Mouse (Mus musculus) adrenal gland, postnatal 10 days (tissue): Measurements from ENCODE around the gene Adra1b. TPM values are rescaled to one million over a fixed set of nuclear protein-coding genes. Genes with fewer than 3 reads are reported as not detected.

Experiments used
- DNase-seq: peaks from one replicate; pipeline ENCODE4 v3.0.0; 2021; ENCODE audit warnings: mixed read lengths
- total RNA-seq, 2 experiments: library from RNA; stranded (reverse); gene quantifications; 2 replicates each; pipeline ENCODE4 v1.2.3; 2021

The Adra1b gene
- total RNA-seq, 2 experiments from 2014 or later, result 3.7 to 7.3 TPM

DNA sequence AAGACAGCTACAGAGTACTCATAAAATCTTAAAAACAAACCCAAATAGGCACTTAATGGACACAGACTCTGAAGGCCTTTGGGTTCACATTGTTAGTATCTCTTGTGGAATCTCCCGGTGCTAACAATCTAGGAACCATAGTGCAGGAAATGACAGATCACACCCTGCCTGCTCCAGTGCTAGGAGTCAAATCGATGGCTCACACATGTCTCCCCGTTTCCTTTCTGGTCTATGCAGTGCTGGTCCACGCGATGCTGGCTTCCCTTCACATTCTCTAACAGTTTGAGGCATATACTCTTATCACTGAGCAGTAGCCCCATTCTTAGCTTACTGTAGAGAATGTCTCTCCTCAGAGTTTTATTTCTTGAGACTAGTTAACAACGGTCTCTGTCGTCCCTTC lies 173.2 kb downstream of the Adra1b start:
- no peak for DNase-seq

Other genes with a start within 250 kb of the Adra1b start
- gene Pwwp2a, start 219.2 kb downstream of the Adra1b start, total RNA-seq, result 10 to 100 TPM; 33.2 to 42.0 TPM
- 10 to 100 TPM; 46.2 to 48.8 TPM for gene Ttc1, start 153.2 kb downstream of the Adra1b start, total RNA-seq